In the genomic region with DNA sequence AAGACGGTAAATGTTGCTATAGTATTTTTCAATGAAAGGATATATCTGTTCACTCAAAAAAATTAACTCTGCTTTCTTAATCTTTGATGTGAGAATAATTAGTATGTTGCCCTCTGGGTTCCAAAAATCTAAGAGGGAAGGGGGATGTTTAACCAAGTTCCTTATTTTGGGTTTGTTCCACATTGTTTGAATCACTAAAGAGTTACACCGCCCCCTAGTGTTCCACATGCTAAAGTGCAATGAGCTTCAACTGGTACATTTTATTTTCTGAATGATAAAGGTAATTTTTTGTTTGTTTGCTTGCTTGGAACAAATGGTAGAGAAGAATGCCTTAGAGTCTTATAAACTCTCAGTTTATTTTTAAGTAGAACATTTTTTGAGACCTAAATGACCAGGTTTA, we compare ENCODE assay signal across 9 mouse cellular contexts. TPM values are rescaled to one million over a fixed set of nuclear protein-coding genes. Genes with fewer than 3 reads are reported as not detected.
DNase-seq lines count a peak whose midpoint lies in the region; ATAC-seq and TF ChIP-seq lines count a peak whose summit lies in the region.
"Had no signal": no experiment of that assay in that cellular context is flagged by ENCODE, and none has a peak within 500 bp of the region (broad histone marks: within the 10 kb centered on the region; RNA-seq: fewer than 3 reads in every experiment).

No protein-coding gene starts in this region.

- no peaks in the 10 kb centered on the region for H3K79me2 ChIP-seq in MEL (ENCODE audit: control insufficient read depth, insufficient read depth, low read length, poor library complexity)

- peaks cover 0 to 3% of the 10 kb centered on the region in 2 experiments; a peak in 1 of 4 replicates for H3K4me1 ChIP-seq in MEL (ENCODE audit: control insufficient read depth in 1 of 2, insufficient read depth in 2 of 2, low read length in 2 of 2)

- H3K9me3 ChIP-seq in MEL (replicated peaks; ENCODE audit: insufficient read depth, low read length), result no peaks in the 10 kb centered on the region

- peak; percentile 75 for TF ChIP-seq RAD21 in MEL (IDR thresholded peaks at IDR 0.05; ENCODE audit: low read depth, low read length)

- no peak overlapping the region for H3K27ac ChIP-seq in MEL (ENCODE audit: control insufficient read depth, low read depth, low read length)

- no peak for TF ChIP-seq EP300 in MEL (IDR thresholded peaks at IDR 0.05; ENCODE audit: low read depth in 1 of 2, low read length in 2 of 2)

- no peak overlapping the region for H3K4me3 ChIP-seq in MEL (ENCODE audit: control insufficient read depth in 1 of 2, insufficient read depth in 1 of 2, low read depth in 2 of 2, low read length in 2 of 2)

- H3K9ac ChIP-seq in MEL (ENCODE audit: control insufficient read depth, low read depth, low read length, poor library complexity, severe bottlenecking), result no peak overlapping the region

- peaks cover 0 to 3% of the 10 kb centered on the region in 2 experiments; a peak in 1 of 4 replicates for H3K36me3 ChIP-seq in MEL (ENCODE audit: control insufficient read depth in 1 of 2, insufficient read depth in 2 of 2, low read length in 2 of 2)

- peak; percentile 6 to 89 (median 73); a peak in 4 of 6 replicates for TF ChIP-seq CTCF in MEL (IDR thresholded peaks at IDR 0.05 in 2 of 3, conservative IDR thresholded peaks at IDR 0.05 in 1 of 3; ENCODE audit: control insufficient read depth in 1 of 3, insufficient read depth in 1 of 3, low read depth in 2 of 3, low read length in 3 of 3, poor library complexity in 1 of 3, severe bottlenecking in 1 of 3)

- intact Hi-C loops in left cerebral cortex, postnatal 14 days (cut with DNase I), result loop anchor here (5.0 to 10.0 kb wide), 2 partner anchors 536 to 651 kb away; a partner anchor contains a TSS
- intact Hi-C loops in left cerebral cortex, postnatal 36 days (cut with DNase I), result no loop called here

- no peak for TF ChIP-seq POLR2A in MEL (IDR thresholded peaks at IDR 0.05; ENCODE audit: control insufficient read depth in 1 of 2, insufficient read depth in 1 of 2, low read depth in 1 of 2, low read length in 2 of 2, poor library complexity in 1 of 2)

- DNase-seq in cerebellum, postnatal 10 days, result peak; percentile 60 to 78
- DNase-seq in cerebellum, postnatal 36 days, result no peak
- peak; percentile 53 to 54 for DNase-seq in left cerebral cortex, postnatal 14 days (ENCODE audit: low spot score in 2 of 2)
- no peak for DNase-seq in left cerebral cortex, postnatal 36 days (ENCODE audit: low spot score in 2 of 2)
- DNase-seq in MEL (ENCODE audit: low read depth, low spot score), result peak; percentile 78
- DNase-seq in spleen, postnatal 4 days (ENCODE audit: low spot score in 2 of 2), result no peak
- DNase-seq: heart, postnatal 36 days had no signal

- ATAC-seq in hematopoietic stem cell, adult 5-6 weeks (replicated peaks in 1 of 2; ENCODE audit: insufficient read depth in 1 of 2, low FRiP score in 2 of 2, low TSS enrichment in 1 of 2, low read depth in 1 of 2, poor library complexity in 2 of 2, severe bottlenecking in 2 of 2), result peak; percentile 44 to 63; a peak in 2 of 4 replicates
- ATAC-seq in frontal cortex, adult (ENCODE audit: low TSS enrichment), result no peak

- no peaks in the 10 kb centered on the region; a peak in 3 of 4 replicates for H3K27me3 ChIP-seq in MEL (ENCODE audit: control insufficient read depth in 1 of 2, insufficient read depth in 2 of 2, low read length in 2 of 2)

TF ChIP-seq in MEL, 35 proteins besides CTCF, POLR2A, EP300 and RAD21:
- peak; percentile 74 for TF ChIP-seq SMC3 (IDR thresholded peaks at IDR 0.05; ENCODE audit: low read depth, low read length)
- TF ChIP-seq ZC3H11A (IDR thresholded peaks at IDR 0.05; ENCODE audit: low read depth, low read length), result peak; percentile 51
- peak; percentile 62; the same call in 1 of the 2 replicates for TF ChIP-seq MYC (IDR thresholded peaks at IDR 0.05; ENCODE audit: low read depth, low read length)
- no peak for TF ChIP-seq MXI1 (IDR thresholded peaks at IDR 0.05; ENCODE audit: low read depth, low read length)

RNA-seq across cellular contexts. Expression of a gene that starts 11.1 kb away (rescaled TPM):
- 100 to 1,000 TPM; 254 to 269 TPM for total RNA-seq in left cerebral cortex, postnatal 14 days (2021)
- total RNA-seq in left cerebral cortex, postnatal 36 days (2021), result 100 to 1,000 TPM; 229 to 297 TPM
- total RNA-seq in MEL (2012; rRNA removed), result 12.4 and 14.5 TPM in 2 replicates
- 10 to 100 TPM in 1 of 2 experiments, not detected in 1; 10.1 TPM for polyA plus RNA-seq in MEL (2012; ENCODE audit: insufficient read depth in 1 of 2, insufficient read length in 2 of 2, low read depth in 1 of 2, low replicate concordance in 2 of 2, missing spikeins in 1 of 2)
- 0.75 and 0.94 TPM in 2 replicates for total RNA-seq in hematopoietic stem cell, adult 5-6 weeks (2017)

Comparison
In these comparisons a context has a peak if more than half of its experiments do, and no peak if none do; other contexts are left out.
1. DNase-seq: peak in cerebellum, postnatal 10 days (2 of 2), left cerebral cortex, postnatal 14 days (2 of 2) and MEL (single experiment); none in cerebellum, postnatal 36 days (0 of 2), left cerebral cortex, postnatal 36 days (0 of 2) and spleen, postnatal 4 days (0 of 2).
2. RNA of a gene that starts 11.1 kb away (total RNA-seq): 229 to 297 TPM in left cerebral cortex, postnatal 36 days and 254 to 269 TPM in left cerebral cortex, postnatal 14 days; 12.4 to 14.5 TPM in MEL and 0.75 to 0.94 TPM in hematopoietic stem cell, adult 5-6 weeks; every median in the first group is over 10 times any median in the second.